Mouse (Mus musculus): ENCODE measurements at regions not wholly inside any gene's neighbourhood (a gene's known extent, or its start where the extent isn't known, plus 50 kb on each side); places are given as distances from the start of the nearest gene placed in this dataset.

DNA sequence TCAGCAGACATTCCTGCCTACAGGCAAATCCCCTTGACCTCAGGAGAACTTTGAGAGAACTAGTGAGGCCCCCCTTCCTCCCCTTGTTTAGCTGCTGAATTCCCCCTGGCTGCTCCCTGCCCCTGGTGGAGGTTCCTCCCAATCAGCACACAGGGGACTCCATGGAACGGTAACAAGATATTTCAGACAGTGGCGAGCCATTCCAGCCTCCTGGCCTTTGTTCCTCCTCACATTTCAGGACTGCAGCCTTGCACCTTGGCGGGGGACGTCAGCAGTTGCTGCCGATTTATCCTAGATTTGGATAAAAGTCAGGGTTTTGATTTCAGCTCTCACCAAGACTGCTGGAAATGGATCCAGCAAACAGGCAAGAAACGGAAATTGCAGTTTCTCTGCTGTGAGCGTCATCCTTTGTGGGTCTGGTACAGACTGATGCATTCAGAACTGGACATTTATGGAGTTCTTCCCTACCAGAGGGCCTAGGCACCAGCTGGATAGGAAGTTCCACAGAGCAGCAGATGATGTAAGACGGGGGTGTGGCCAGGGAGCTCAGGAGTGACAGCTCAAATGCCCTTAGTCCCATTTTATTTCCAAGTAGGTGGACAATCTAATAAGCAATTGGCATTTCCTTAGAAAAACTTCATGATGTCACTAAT, 222.3 kb downstream of the Mex3b start:
- H3K36me3 ChIP-seq: no peaks in the 10 kb centered on the region
- 0 out of 2 replicates have a peak overlapping the region, but pooled peaks have one; percentile 9 for H3K4me3 ChIP-seq
- DNase-seq (ENCODE audit: low spot score): peak; percentile 78

GRCm38 (mm10) chr7:83093923-83094355, 226.8 kb downstream of the Mex3b start:
- no peaks in the 10 kb centered on the region for H3K36me3 ChIP-seq
- H3K4me1 ChIP-seq: peaks cover 13% of the 10 kb centered on the region
- no peak overlapping the region for H3K27ac ChIP-seq
- no peak overlapping the region for H3K4me3 ChIP-seq
- 44% methylated on average over 8 of the region's 8 CpGs for WGBS
- no peaks in the 10 kb centered on the region for H3K27me3 ChIP-seq (ENCODE audit: insufficient read depth, poor library complexity, severe bottlenecking)
- no peak for DNase-seq (ENCODE audit: low spot score)
- no peaks in the 10 kb centered on the region for H3K9me3 ChIP-seq

More for the DNA sequence above, 222.3 kb downstream of the Mex3b start:
- peak overlapping the region; percentile 78 for H3K27ac ChIP-seq
- H3K27me3 ChIP-seq (ENCODE audit: insufficient read depth, poor library complexity, severe bottlenecking): no peaks in the 10 kb centered on the region
- no peaks in the 10 kb centered on the region for H3K9me3 ChIP-seq
- peaks cover 14% of the 10 kb centered on the region for H3K4me1 ChIP-seq
- 34% methylated on average over 8 of the region's 8 CpGs for WGBS

GRCm38 (mm10) chr7:83094899-83095298, 227.8 kb downstream of the Mex3b start:
- no peak for DNase-seq (ENCODE audit: low spot score)
- 63% methylated on average over 3 of the region's 3 CpGs for WGBS
- Histone ChIP-seq H3K27me3 (ENCODE audit: insufficient read depth, poor library complexity, severe bottlenecking) (no peaks in the 10 kb centered on the region), H3K4me1 (peaks cover 4% of the 10 kb centered on the region; the same call in 1 of the 2 replicates), H3K4me3 (no peak overlapping the region), H3K9me3 (no peaks in the 10 kb centered on the region), H3K36me3 (no peaks in the 10 kb centered on the region), H3K27ac (no peak overlapping the region)

- Histone ChIP-seq H3K9me3 (no peaks in the 10 kb centered on the region), H3K27me3 (ENCODE audit: insufficient read depth, poor library complexity, severe bottlenecking) (no peaks in the 10 kb centered on the region), H3K4me3 (no peak overlapping the region), H3K36me3 (no peaks in the 10 kb centered on the region), H3K27ac (no peak overlapping the region), H3K4me1 (peaks cover 4% of the 10 kb centered on the region; the same call in 1 of the 2 replicates)
- WGBS: 80% methylated on average over 3 of the region's 3 CpGs
- DNase-seq (ENCODE audit: low spot score): no peak
Observed at GRCm38 (mm10) chr7:83095593-83095992, 228.5 kb downstream of the Mex3b start.

DNA sequence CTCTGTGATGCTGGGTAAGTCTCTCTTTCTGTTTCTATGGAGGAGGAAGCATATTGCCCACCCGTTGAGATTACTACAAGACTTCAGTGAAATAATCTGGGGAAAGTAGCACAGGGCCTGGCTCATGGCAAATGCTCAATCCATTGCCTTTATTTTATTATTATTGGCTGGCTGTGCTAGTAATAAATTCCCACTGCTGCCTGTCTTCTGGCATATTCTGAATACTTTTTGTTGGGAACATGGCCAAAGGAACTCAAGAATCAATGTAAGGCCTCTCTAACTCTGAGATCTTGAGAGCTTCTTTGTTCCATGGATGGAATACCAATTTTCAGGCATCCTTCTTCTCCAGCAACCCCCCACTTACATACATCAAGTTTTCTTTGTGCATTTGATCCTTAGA, 237.3 kb downstream of the Mex3b start:
- Histone ChIP-seq H3K4me1 (no peaks in the 10 kb centered on the region), H3K27me3 (ENCODE audit: insufficient read depth, poor library complexity, severe bottlenecking) (no peaks in the 10 kb centered on the region), H3K4me3 (no peak overlapping the region), H3K27ac (no peak overlapping the region), H3K9me3 (no peaks in the 10 kb centered on the region), H3K36me3 (no peaks in the 10 kb centered on the region)
- 82% methylated on average over 1 of the region's 1 CpGs for WGBS
- DNase-seq (ENCODE audit: low spot score): no peak

DNA sequence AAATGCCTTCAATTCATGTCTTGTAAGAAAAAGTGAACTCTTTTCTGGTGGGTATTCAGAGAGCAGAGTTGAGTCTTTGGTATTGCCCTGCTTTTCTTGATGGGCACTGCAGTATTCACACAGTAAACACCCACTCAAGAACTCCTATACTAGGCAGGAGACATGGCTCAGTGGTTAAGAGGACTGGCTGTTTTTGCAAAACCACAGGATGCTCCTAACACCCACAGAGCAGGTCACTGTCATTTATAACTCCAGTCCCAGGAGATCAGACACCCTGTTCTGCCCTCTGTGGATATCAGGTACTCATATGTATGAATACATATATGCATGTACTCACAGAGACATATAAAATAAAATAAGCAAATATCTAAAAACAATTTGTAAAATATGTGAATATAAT, 238.5 kb downstream of the Mex3b start:
- H3K27ac ChIP-seq: no peak overlapping the region
- no peaks in the 10 kb centered on the region for H3K36me3 ChIP-seq
- H3K4me1 ChIP-seq: no peaks in the 10 kb centered on the region
- H3K4me3 ChIP-seq: no peak overlapping the region
- H3K9me3 ChIP-seq: no peaks in the 10 kb centered on the region
- no peaks in the 10 kb centered on the region for H3K27me3 ChIP-seq (ENCODE audit: insufficient read depth, poor library complexity, severe bottlenecking)
- DNase-seq (ENCODE audit: low spot score): no peak

DNA sequence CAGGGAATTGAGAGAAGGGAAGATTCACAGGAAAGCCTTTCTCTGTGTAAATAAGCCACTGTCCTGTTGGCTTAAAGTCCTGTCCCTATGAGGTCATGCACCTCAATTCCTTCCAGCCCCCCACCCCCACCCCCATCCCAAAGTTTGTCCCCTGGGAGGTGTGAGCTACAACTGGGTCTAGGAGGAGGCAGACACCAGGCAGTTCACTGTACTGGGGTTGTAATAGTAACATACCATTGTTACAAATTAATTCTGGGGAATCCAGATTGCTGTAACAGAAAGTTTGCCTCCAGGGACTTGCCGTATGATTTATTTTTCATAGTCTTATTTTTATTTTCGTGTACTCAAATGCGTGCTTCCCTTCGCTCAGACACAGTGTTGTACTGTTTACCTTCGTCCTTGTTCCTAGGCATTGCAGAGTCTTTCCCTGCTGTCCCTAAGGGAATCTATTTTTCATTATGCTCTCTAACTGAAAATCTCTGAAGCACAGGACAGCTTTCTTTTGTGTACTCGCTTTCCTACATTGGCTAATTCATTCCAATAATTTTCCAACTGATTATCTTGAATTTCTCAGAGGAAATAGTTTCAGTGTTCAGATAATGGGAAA, 244.2 kb downstream of the Mex3b start:
- WGBS: 81% methylated on average over 6 of the region's 6 CpGs
- Histone ChIP-seq H3K4me3 (no peak overlapping the region), H3K27me3 (ENCODE audit: insufficient read depth, poor library complexity, severe bottlenecking) (no peaks in the 10 kb centered on the region), H3K4me1 (no peaks in the 10 kb centered on the region), H3K27ac (no peak overlapping the region), H3K36me3 (no peaks in the 10 kb centered on the region), H3K9me3 (no peaks in the 10 kb centered on the region)
- no peak for DNase-seq (ENCODE audit: low spot score)

- WGBS: 88% methylated on average over 1 of the region's 1 CpGs
- no peaks in the 10 kb centered on the region for H3K9me3 ChIP-seq
- H3K4me1 ChIP-seq: no peaks in the 10 kb centered on the region
- no peak for DNase-seq (ENCODE audit: low spot score)
- H3K27me3 ChIP-seq (ENCODE audit: insufficient read depth, poor library complexity, severe bottlenecking): no peaks in the 10 kb centered on the region
- H3K4me3 ChIP-seq: no peak overlapping the region
- no peak overlapping the region for H3K27ac ChIP-seq
- H3K36me3 ChIP-seq: no peaks in the 10 kb centered on the region
Observed at GRCm38 (mm10) chr7:83116487-83116886, 249.4 kb downstream of the Mex3b start.

DNA sequence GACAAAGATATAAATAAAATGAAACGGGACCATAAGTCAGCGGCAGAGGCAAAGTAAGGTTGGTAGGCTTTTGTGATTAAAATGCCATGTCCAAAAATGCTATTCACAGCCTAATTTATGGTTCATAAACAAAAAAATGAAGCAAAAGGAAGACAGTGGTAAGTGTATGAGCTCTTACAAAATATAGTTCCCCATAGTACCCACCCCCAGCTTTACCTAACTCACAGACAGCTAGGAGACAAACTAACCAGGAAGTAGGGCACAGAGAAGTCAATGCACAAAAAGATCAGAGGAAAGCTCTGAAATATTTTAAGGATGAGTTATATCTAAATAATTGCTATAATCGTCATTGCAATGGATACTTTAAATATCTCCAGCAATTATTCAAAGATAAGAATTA, 249.9 kb downstream of the Mex3b start:
- Histone ChIP-seq H3K27ac (no peak overlapping the region), H3K27me3 (ENCODE audit: insufficient read depth, poor library complexity, severe bottlenecking) (no peaks in the 10 kb centered on the region), H3K4me1 (no peaks in the 10 kb centered on the region), H3K4me3 (no peak overlapping the region), H3K9me3 (no peaks in the 10 kb centered on the region), H3K36me3 (no peaks in the 10 kb centered on the region)
- WGBS: 78% methylated on average over 3 of the region's 3 CpGs
- DNase-seq (ENCODE audit: low spot score): no peak

DNA sequence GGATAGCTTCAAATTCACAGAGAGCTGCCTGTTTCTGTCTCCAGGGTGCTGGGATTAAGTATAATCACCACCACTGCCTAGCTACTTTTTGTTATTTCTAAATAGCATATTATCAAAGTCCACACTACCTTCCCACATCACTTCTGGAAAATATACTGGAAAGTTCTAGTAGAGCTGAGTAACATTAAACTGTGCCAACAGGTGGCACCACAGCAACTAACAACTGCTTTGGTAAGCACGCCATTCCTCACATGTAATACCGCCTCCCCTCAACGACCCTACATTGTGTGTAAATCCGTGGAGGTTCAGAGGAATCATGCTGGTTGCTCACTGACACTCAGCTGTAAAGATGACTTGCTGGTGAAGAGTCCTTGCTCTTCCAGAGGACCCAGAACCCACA, 259.1 kb downstream of the Mex3b start:
- DNase-seq (ENCODE audit: low spot score): no peak

GRCm38 (mm10) chr7:83140216-83140615, 273.1 kb downstream of the Mex3b start:
- Histone ChIP-seq H3K4me1 (peaks cover 9% of the 10 kb centered on the region; the same call in 1 of the 2 replicates), H3K4me3 (no peak overlapping the region), H3K9me3 (no peaks in the 10 kb centered on the region), H3K27me3 (ENCODE audit: insufficient read depth, poor library complexity, severe bottlenecking) (no peaks in the 10 kb centered on the region), H3K36me3 (no peaks in the 10 kb centered on the region), H3K27ac (peak overlapping the region; percentile 36; the same call in 1 of the 2 replicates)
- 57% methylated on average over 4 of the region's 4 CpGs for WGBS
- DNase-seq (ENCODE audit: low spot score): no peak

More for the DNA sequence above, 259.1 kb downstream of the Mex3b start:
- Histone ChIP-seq H3K27me3 (ENCODE audit: insufficient read depth, poor library complexity, severe bottlenecking) (no peaks in the 10 kb centered on the region), H3K4me1 (no peaks in the 10 kb centered on the region), H3K9me3 (no peaks in the 10 kb centered on the region), H3K4me3 (no peak overlapping the region), H3K27ac (no peak overlapping the region), H3K36me3 (no peaks in the 10 kb centered on the region)
- 74% methylated on average over 4 of the region's 4 CpGs for WGBS

DNA sequence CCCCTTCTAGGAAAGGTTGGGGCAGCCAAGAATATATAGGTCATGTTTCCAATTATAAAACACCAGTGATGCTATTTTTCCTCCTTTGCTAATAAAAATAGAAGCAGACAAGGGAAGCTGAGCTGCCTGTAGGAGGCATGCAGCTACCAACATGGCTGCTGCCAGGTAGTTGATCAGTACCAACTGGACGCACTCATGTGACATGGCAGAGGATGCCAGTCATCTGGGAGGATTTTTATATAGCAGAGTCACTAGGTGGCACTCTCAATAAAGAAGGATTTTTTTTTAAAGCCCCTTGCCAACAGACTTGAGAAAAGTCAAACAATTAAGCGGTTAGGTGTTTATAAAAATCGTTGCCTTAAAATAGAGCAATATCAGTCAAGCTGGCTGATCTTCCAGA, 273.5 kb downstream of the Mex3b start:
- Histone ChIP-seq H3K4me3 (no peak overlapping the region), H3K27ac (no peak overlapping the region), H3K9me3 (no peaks in the 10 kb centered on the region), H3K4me1 (peaks cover 9% of the 10 kb centered on the region; the same call in 1 of the 2 replicates), H3K27me3 (ENCODE audit: insufficient read depth, poor library complexity, severe bottlenecking) (no peaks in the 10 kb centered on the region), H3K36me3 (no peaks in the 10 kb centered on the region)
- DNase-seq (ENCODE audit: low spot score): no peak
- WGBS: 88% methylated on average over 3 of the region's 3 CpGs

DNA sequence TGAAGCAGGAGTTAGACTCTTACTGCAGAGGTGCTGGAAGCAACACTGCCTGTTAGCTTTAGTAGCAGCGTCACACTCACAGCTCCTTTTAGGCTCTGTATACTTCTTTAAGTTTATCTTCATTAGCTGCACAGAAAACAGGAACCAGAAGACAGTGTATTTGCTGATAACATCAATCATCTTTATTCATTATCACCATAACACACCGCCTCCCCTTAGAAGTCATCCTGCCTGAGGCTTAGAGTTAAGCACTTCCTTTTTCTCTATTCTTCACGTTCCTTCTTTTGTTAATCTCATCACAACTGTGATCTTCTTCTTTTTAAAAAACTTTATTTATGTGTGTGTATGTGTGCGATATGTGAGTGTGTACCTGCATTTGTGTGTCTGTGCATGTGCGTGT, 276.9 kb downstream of the Mex3b start:
- Histone ChIP-seq H3K4me3 (no peak overlapping the region), H3K4me1 (peaks cover 9% of the 10 kb centered on the region; the same call in 1 of the 2 replicates), H3K27me3 (ENCODE audit: insufficient read depth, poor library complexity, severe bottlenecking) (no peaks in the 10 kb centered on the region), H3K27ac (no peak overlapping the region), H3K9me3 (no peaks in the 10 kb centered on the region), H3K36me3 (no peaks in the 10 kb centered on the region)
- 67% methylated on average over 5 of the region's 5 CpGs for WGBS
- DNase-seq (ENCODE audit: low spot score): no peak

Measured in heart, embryonic 10.5 days (tissue).